Mouse (Mus musculus) brain, embryonic 14.5 days (tissue): ENCODE measurements around the gene Fstl3.

Experiments used
- CTCF ChIP-seq: fragments of 200-500 bp; IDR thresholded peaks from 2 replicates; pipeline ENCODE4 v1.5.1; 2012; ENCODE audit warnings: inconsistent platforms, mild to moderate bottlenecking, moderate library complexity, borderline replicate concordance; ENCODE audit not compliant: insufficient read depth, insufficient read length; ENCODE audit errors: extremely low read depth
- POLR2A ChIP-seq: fragments of 200-500 bp; IDR thresholded peaks from 2 replicates; pipeline ENCODE4 v1.6.1; 2012; ENCODE audit warnings: mild to moderate bottlenecking, inconsistent platforms, borderline replicate concordance; ENCODE audit not compliant: poor library complexity, insufficient read depth, insufficient read length, severe bottlenecking; ENCODE audit errors: extremely low read depth

DNA sequence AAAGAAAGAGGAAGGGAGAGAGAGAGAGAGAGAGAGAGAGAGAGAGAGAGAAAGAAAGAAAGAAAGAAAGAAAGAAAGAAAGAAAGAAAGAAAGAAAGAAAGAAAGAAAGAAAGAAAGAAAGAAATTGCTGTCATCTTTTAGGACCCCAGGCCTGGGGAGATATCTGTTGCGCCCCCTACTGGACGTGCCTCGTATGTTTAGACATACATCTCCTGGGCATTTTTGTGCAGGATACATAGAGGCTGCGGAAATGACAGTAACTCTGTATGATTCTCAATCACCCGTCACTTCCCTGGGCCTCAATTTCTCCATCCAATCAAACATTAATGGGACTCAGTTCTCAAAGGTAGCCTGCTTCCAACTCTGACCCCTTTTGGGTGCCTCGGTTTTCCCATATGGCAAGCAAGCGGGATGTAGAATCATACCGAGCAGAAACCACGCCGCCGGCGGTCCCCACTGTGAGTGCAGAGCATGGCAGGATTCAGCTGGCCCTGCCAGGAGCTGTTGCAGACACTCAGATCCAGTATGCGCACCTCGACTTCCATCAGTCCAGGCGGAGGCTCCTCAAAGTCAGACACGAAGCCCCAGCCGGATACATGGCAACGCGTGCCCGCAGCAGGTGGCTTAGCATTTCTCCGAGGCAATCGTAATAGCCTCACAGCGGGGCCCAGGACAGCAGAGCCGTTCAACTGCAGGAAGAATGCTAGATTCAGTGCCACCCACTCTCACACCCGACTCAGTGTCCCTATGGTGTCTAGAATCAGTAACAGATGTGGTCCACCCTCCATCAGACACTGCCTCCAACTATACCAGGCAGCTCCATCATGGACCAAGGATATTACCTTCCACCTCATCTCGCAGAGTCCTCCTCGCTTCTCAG, 7.1 kb downstream of the Fstl3 start:
- TF ChIP-seq CTCF (peak; percentile 58; the same call in 1 of the 2 replicates), POLR2A (no peak)
